Mouse (Mus musculus) liver, adult 2 months (tissue): Measurements from ENCODE around the gene Anapc11.

Source experiments
- CTCF ChIP-seq: fragments of 200-500 bp; IDR thresholded peaks from 2 replicates; pipeline ENCODE4 v1.5.1; 2011; ENCODE audit warnings: low read depth, low read length, control low read depth
- POLR2A ChIP-seq: fragments of 200-500 bp; IDR thresholded peaks from 2 replicates; pipeline ENCODE4 v1.6.1; 2011; ENCODE audit warnings: low read length, control low read depth; ENCODE audit not compliant: insufficient read depth; ENCODE audit errors: extremely low read depth

GRCm38 (mm10) chr11:120613976-120614375, 15.8 kb downstream of the Anapc11 start:
- TF ChIP-seq POLR2A (no peak), CTCF (no peak)
